Mouse (Mus musculus) thymus, postnatal 10 days (tissue): Measurements from ENCODE around the gene Agbl3.

Experiments used
- DNase-seq, 2 experiments: peaks; one replicate each; pipeline ENCODE4 v3.0.0; 2021; ENCODE audit warnings: low spot score in 2 of 2

Gene Agbl3

DNA sequence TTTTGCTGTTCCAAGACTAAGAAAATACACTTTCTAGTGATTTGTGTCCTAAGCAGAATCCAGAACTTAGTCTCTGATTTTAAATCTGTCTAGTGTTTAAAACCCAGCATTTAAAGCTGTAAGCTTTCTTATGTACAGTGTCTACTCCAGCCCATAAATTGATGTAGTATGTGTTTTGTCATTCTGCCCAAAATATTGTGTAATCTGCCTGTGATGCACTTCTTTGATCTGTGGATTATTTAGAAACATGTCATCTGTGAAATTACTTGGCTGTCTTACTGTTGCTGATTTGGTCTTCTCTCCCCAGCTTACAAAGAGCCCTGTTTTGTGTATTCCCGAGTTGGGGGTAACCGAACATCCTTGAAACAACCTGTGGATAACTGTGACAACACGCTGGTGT, 17.7 kb downstream of the Agbl3 start:
- no peak for DNase-seq

GRCm38 (mm10) chr6:34805582-34805981, 25.4 kb downstream of the Agbl3 start:
- no peak for DNase-seq

DNA sequence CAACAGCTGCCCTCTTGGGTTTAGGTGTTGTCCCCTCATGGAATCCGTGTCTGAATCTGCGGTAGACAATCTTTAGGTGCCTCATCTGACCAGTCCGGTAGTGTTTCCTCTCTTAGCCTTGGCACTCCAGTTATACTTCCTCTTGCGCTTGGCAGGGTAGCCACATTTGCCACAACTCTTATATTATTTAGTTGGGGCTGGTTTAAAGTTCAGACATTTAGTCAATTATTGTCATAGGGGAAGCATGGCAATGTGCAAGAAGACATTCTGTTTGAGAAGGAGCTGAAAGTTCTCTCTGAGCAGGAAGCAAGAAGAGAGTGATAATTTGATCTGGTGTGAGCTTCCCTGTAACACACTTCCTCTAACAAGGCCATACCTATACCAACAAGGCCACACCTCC, 30.4 kb downstream of the Agbl3 start:
- no peak for DNase-seq

GRCm38 (mm10) chr6:34824406-34824805, 44.2 kb downstream of the Agbl3 start:
- DNase-seq, result no peak

DNA sequence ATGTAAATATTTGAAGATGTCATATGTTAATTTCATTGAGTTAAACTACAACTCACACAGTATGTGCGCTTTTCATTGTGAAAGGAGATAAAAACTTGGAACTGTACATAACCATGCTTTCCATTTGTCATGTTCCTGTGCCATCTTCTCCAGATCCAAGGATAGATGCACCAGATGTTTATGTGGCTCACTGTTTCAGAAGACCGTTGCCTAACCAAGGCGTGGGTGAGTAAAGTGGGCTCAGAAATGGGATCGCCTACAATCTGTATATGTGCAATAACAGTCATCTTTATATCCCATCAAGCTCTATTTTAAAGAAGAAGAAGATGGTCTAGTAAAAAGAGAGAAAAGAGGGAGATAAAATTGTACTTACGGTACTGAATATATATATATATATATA, 52.1 kb downstream of the Agbl3 start:
- no peak for DNase-seq

- DNase-seq, result peak in 1 of 2 experiments; percentile 16
These were observed 81.4 kb downstream of the Agbl3 start for GRCm38 (mm10) chr6:34861546-34862053.

- DNase-seq, result peak in 1 of 2 experiments; percentile 52
These were observed 82.1 kb downstream of the Agbl3 start for GRCm38 (mm10) chr6:34862381-34862780.

DNA sequence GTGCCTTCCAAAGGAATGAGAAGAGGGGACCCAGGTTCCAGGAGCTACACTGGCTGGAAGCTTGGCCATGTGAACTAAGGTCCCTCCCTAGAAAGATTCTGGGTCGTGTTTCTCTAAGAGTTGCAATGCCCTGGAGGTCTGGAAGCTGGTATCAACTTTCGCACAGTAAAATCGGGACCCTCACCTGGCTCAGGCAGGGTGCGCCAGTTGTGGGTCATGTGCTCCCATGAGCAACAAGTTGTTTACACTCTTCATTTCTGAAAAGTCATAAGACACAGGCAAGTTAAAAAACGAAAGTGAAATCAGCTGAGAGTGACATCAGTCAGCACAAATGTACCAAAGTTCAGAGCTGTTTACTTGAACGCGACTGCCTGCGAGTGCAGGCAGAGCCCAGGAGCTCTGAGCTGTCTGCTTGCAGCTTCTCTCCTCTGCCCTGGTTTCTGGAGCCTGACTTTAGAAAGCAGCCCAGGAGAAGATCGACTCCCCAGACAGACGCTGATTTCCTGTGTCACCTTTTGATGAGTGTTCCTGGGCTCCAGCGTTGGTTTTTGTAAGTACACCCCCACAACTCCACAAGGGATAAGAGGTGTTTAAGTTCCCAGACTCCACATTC, 82.7 kb downstream of the Agbl3 start, which contains the start of gene Tmem140:
Gene Tmem140, plus strand, starts transcription at position 356 of the 613 bp plus-strand sequence.
- DNase-seq, result peak in 1 of 2 experiments; percentile 57

DNA sequence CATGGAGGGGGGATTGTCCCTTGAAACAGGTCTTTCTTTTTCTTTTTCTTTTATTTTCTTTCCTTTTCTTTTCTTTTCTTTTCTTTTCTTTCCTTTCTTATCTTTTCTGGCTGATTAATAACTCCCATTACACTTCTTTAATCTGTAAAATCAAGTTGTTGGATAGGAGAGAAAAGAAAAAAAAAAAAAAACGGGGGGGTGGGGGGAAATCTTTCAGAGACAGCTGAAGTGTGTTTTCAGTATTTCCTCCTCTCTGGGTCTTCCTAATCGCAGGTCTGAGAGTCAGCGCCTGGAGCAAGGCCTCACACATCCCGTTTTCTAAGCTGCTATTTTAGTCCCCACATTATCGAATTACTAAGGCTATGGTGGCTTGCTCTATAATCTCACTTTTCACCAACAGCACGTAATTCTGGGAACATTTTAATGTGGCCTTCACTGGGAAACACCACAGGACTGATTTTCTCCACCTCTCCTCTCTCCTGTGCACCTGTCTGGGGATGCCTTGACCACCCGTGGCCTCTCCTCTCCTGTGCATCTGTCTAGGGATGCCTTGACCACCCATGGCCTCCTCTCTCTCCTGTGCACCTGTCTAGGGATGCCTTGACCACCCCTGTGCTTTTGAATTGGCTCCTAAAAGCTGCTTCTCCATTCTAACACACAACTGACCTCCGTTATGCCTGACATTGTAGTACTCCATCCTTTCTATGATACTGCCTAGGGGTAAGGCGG, 83.7 kb downstream of the Agbl3 start:
- DNase-seq, result no peak

- peak in 1 of 2 experiments; percentile 1 for DNase-seq
These were observed 85.0 kb downstream of the Agbl3 start for GRCm38 (mm10) chr6:34865213-34865612.

DNA sequence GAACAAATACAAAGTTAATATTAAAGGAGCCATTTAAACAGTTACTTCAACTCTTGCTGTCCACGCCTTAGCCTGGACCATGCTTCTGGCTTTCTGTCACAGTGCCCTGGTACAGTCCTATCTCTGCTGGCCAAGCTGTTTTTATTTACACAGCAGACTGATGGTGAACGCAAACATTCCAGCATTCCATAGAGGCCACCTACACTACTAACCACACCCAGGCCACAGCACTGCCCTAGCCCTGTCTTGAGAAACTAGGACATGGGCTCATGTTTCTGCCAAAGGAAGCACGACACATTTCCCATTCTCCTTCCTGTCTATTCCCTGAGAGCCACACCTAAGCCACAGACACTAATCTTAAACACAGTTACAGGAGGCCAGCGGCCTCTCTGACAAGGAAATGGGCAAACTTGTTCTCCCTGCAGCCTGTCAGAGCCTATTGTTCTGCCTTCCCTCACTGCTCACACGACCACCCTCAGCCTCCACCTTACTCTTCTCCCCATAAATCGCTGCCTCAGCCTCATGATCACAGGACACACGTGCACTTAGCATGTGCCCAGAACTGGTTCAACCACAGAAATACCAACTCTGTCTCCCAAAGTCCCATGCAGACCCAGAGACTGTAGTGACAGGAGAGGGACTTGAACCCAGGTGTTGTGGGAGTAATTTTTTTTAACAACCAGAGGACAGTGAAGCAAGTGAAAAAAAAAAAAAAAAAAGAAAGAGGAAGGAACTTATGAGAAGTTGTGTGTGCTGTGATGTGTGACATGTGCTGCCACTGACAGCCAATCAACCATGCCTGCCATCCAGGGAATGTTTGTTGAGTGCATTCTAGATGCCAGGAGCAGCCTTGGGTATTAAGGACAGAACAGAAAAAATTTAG, 85.7 kb downstream of the Agbl3 start:
- peak in 1 of 2 experiments; percentile 2 for DNase-seq

GRCm38 (mm10) chr6:34866786-34867185, 86.6 kb downstream of the Agbl3 start:
- DNase-seq, result no peak

DNA sequence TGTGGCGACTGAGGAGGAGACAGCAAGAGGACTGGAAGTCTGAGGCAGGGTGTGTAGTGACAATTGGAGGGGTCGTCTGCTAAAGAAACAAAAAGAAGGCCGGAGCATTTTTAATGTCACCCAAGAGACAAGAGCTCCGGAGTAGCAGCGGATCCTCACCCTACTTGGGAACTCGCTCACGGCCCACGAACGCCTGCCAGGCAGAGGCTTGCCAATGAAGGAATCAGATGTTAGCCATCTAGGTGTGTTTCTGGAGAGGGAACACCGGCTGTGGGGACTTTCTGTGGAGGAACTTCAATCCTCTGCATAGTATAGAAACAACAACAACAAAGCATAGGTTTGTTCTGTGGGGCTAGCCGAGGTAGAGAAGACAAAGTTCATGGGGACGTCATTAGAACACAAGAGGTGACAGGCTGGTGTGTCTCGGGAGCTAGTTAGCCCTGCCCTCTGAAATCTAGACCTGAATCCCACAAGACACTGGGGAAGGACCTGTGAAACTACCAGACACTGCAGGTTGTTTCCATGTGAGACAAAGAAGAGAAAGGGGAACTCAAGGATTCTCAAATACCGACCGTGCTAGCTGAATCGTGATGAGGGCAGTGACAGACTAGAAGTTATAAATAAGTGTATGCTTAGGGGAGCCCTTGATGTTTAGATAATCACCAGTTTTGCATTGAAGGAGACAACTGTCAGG, 87.2 kb downstream of the Agbl3 start:
- DNase-seq, result no peak

GRCm38 (mm10) chr6:34867995-34868350, 87.7 kb downstream of the Agbl3 start:
- DNase-seq, result no peak

GRCm38 (mm10) chr6:34868507-34869217, 88.4 kb downstream of the Agbl3 start:
- no peak for DNase-seq

- peak; percentile 55 to 57 for DNase-seq
These were observed 89.1 kb downstream of the Agbl3 start for GRCm38 (mm10) chr6:34869225-34869915.

DNA sequence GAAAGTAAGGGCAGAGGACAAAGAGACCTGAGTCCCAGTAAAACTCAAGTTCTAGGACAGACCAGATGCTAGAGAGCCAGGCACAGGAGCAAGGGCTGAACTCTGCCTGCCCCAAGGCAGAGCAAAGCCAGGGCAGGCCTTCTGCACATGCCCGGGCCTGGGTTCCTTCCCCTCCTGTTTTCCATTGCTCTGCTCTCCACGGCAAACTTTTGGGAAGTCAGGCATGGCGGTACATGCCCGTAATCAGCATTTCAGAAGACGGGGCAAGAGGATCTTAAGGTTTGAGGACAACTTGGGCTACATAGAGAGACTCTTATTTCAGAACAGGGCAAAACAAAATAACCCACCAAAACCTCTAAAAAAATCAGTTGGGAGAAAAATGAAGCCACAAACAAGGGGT, 89.9 kb downstream of the Agbl3 start:
- no peak for DNase-seq

- DNase-seq, result no peak
These were observed 90.5 kb downstream of the Agbl3 start for GRCm38 (mm10) chr6:34870724-34871123.

DNA sequence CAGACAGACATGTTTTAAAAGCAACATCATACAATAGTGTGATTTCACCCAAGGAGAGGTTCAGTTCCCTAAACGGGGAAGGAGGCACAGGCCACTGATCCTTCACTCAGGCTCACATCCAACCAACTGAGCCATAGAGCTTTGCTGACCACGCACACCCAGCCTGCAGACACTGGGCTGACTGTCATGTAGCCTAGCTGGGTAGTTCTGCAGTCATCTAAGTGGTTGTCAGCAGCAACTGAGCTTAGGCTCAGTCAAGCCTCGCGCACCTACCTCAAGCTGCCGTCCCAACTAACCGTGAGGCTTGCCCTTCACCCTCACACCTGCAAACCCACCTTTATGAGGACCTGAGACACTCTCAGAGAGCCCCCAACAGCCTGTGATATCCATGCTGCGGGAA, 91.7 kb downstream of the Agbl3 start:
- no peak for DNase-seq

DNA sequence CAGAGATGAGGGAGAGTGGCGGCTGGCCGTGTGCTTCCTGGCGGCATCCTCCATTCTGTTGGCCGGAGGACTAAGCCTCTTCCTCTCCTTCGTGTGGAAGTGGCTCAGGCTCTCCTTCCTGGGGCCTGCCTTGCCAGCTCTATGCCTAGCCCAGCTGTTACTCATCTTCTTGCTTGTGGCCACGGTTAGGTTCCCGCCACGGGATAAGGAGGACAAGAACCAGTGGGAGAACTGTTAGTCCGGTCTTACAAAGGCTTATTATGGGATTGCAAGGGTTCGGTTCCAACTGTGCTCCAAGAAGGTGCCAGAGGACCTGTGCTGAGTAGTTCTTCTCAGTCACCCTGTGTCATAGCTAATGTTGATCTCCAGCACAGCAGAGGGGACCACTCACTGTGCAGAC, 92.6 kb downstream of the Agbl3 start:
- no peak for DNase-seq
